Mouse (Mus musculus): ENCODE results near the gene Fignl1.

DNA sequence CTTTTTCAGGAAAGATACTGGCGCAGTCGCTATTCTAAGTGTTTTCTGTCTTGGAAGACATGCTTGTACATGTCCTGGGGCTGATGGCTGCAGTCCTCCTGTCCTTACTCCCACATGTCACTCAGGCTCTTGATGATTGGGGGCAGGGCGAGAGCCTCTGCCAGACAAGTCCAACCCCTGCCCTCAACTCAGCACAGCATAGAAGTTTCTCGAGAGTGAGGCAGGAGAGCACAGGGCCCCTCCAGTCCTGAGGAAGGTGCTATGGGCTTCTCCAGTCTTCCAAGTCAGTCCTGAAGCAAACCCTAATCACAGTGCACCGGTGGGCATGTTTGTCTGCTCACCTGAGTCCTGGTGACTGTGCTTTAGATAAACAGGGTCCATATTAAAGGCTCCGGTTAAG is 20.0 kb upstream of the Fignl1 start:
- no peak for TF ChIP-seq CTCF (IDR thresholded peaks at IDR 0.05; ENCODE audit: control insufficient read depth, insufficient read depth, low read length)
- TF ChIP-seq POLR2A (IDR thresholded peaks at IDR 0.05; ENCODE audit: borderline replicate concordance, control insufficient read depth, low read depth, low read length) = no peak
